Mouse (Mus musculus) liver, embryonic 14.5 days (tissue): Measurements from ENCODE around the gene Acr. TPM values are rescaled to one million over a fixed set of nuclear protein-coding genes. Genes with fewer than 3 reads are reported as not detected.

Source experiments
- ATAC-seq: fragments of 200-750 bp; cut with Nextera tagmentation; 2 replicates; pipeline ENCODE4 v1.8.0; 2017; ENCODE audit warnings: moderate number of reproducible peaks, mild to moderate bottlenecking, moderate library complexity; ENCODE audit not compliant: insufficient read depth
- DNase-seq, 3 experiments: peaks; one replicate each; pipeline ENCODE4 v3.0.0-alpha.2; 2012 to 2013; ENCODE audit warnings: low read depth in 3 of 3, low spot score in 3 of 3
- H3K27ac ChIP-seq: fragments of 300-500 bp; sonication (generic); 2 replicates; pipeline ENCODE4 v1.5.1; 2014; ENCODE audit warnings: moderate library complexity, mild to moderate bottlenecking, control low read depth, inconsistent platforms
- H3K27me3 ChIP-seq: fragments of 300-500 bp; sonication (generic); 2 replicates; pipeline ENCODE4 v1.6.1; 2014; ENCODE audit warnings: mild to moderate bottlenecking, low read length, moderate library complexity; ENCODE audit not compliant: control insufficient read depth, insufficient read depth
- H3K36me3 ChIP-seq: fragments of 300-500 bp; sonication (generic); replicated peaks from 2 replicates; pipeline ENCODE4 v1.6.1; 2014; ENCODE audit warnings: low read depth; ENCODE audit not compliant: control insufficient read depth, insufficient read depth
- H3K4me1 ChIP-seq, 2 experiments: fragments of 200-500 bp in 1 of 2; fragments of 300-500 bp in 1 of 2; sonication (generic) in 1 of 2; replicated peaks; 2 replicates each; pipeline ENCODE4 v1.6.1; 2012 to 2014; ENCODE audit warnings: antibody characterized with exemption in 1 of 2, inconsistent platforms in 1 of 2, low read length in 1 of 2; ENCODE audit not compliant: control insufficient read depth in 2 of 2, insufficient read depth in 2 of 2
- H3K4me2 ChIP-seq: fragments of 300-500 bp; sonication (generic); 2 replicates; pipeline ENCODE4 v1.6.1; 2014; ENCODE audit warnings: low read depth, mild to moderate bottlenecking, control low read depth, moderate library complexity
- H3K4me3 ChIP-seq, 2 experiments: fragments of 200-500 bp in 1 of 2; fragments of 300-500 bp in 1 of 2; sonication (generic) in 1 of 2; 2 replicates each; pipeline ENCODE4 v1.5.1; 2012 to 2014; ENCODE audit warnings: low read depth in 2 of 2, low read length in 2 of 2, mild to moderate bottlenecking in 2 of 2, control low read depth in 1 of 2, inconsistent platforms in 1 of 2, moderate library complexity in 1 of 2; ENCODE audit not compliant: insufficient read depth in 1 of 2
- H3K9ac ChIP-seq: fragments of 300-500 bp; sonication (generic); replicated peaks from 2 replicates; pipeline ENCODE4 v1.6.1; 2014; ENCODE audit warnings: mild to moderate bottlenecking, control low read depth, moderate library complexity
- H3K9me3 ChIP-seq: fragments of 300-500 bp; sonication (generic); 2 replicates; pipeline ENCODE4 v1.6.1; 2016; ENCODE audit warnings: low read length, mixed read lengths; ENCODE audit not compliant: control insufficient read depth
- CTCF ChIP-seq: IDR thresholded peaks from 2 replicates; pipeline ENCODE4 v1.5.1; 2016; ENCODE audit warnings: antibody characterized with exemption, low read depth, control low read depth
- EP300 ChIP-seq: IDR thresholded peaks from 2 replicates; pipeline ENCODE4 v1.6.1; 2016; ENCODE audit warnings: antibody characterized with exemption, low read depth
- WGBS: fragments of 180-500 bp; shearing (Covaris S2); extraction: QIAGEN DNeasy Blood & Tissue Kit; methylation state at CpG from one replicate; pipeline ENCODE4 v1.1.7; 2014; ENCODE audit not compliant: insufficient replicate concordance; 5-methylcytosine and 5-hydroxymethylcytosine counted together
- polyA plus RNA-seq, 2 experiments: library from polyadenylated mRNA; depleted of rRNA in 1 of 2; stranded (reverse) in 1 of 2; unstranded in 1 of 2; fragments of >200 nt; fragmentation: Nextera tagmentation in 1 of 2; extraction: Ambion mirVana in 1 of 2; gene quantifications; 2 replicates each; pipeline versions ENCODE4 v1.2.1 to v1.2.3; 2012 to 2014

Acr gene
- polyA plus RNA-seq (2012; rRNA removed): 0.04 and 0.05 TPM in 2 replicates
- polyA plus RNA-seq (2014; fragmentation: Nextera tagmentation; extraction: Ambion mirVana): not detected in 2 replicates

DNA sequence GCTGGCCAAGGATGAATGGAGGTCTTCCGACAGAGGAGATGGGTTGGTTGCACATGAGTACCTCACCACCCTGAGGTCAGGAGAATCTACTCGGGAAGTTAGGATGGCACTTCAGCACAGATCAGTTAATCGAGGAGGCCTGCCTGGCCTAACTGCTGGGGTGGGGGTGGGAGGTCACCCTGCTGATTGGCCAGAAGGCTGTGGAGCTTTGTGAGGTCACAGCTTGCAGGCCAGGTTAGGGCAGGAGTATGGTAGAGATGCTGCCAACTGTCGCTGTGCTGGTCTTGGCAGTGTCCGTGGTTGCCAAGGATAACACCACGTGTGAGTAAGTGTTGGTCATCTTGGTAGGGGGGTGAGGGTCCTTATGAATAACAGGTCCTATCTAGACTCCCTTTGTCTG, at the start of gene Acr:
Gene Acr (plus strand): TSS at position 213 of the 400 bp plus-strand sequence.
- Histone ChIP-seq H3K9ac (no peak within 1 kb of the TSS), H3K4me3 (no peak within 1 kb of the TSS), H3K4me1 (peaks cover 0 to 2% of the 10 kb centered on the region in 2 experiments; a peak in 1 of 4 replicates), H3K27ac (no peak within 1 kb of the TSS), H3K4me2 (no peak within 1 kb of the TSS), H3K36me3 (no peaks in the 10 kb centered on the region), H3K27me3 (no peaks in the 10 kb centered on the region), H3K9me3 (no peaks in the 10 kb centered on the region)
- 79% methylated on average over 6 of the region's 6 CpGs for WGBS
- ATAC-seq (no peak), DNase-seq (no peak)
- TF ChIP-seq CTCF: no peak
- TF ChIP-seq EP300: no peak

GRCm38 (mm10) chr15:89521951-89522350, 46.2 kb upstream of the Acr start:
- H3K27ac ChIP-seq: no peak overlapping the region
- no peak overlapping the region for H3K4me2 ChIP-seq
- DNase-seq: no peak
- H3K9ac ChIP-seq: no peak overlapping the region
- H3K9me3 ChIP-seq: no peaks in the 10 kb centered on the region
- whole genome bisulfite sequencing: 70% methylated on average over 7 of the region's 7 CpGs
- H3K4me3 ChIP-seq: no peak overlapping the region
- H3K27me3 ChIP-seq: peaks cover 4% of the 10 kb centered on the region; the same call in 1 of the 2 replicates
- H3K4me1 ChIP-seq: no peaks in the 10 kb centered on the region
- ATAC-seq: no peak
- no peaks in the 10 kb centered on the region for H3K36me3 ChIP-seq
- TF ChIP-seq CTCF (no peak), EP300 (no peak)

- Histone ChIP-seq H3K4me2 (no peak overlapping the region), H3K27me3 (peaks cover 4% of the 10 kb centered on the region; the same call in 1 of the 2 replicates), H3K27ac (no peak overlapping the region), H3K9me3 (no peaks in the 10 kb centered on the region), H3K4me1 (no peaks in the 10 kb centered on the region), H3K36me3 (no peaks in the 10 kb centered on the region), H3K9ac (no peak overlapping the region), H3K4me3 (no peak overlapping the region)
- whole genome bisulfite sequencing: 79% methylated on average over 10 of the region's 10 CpGs
- DNase-seq (no peak), ATAC-seq (no peak)
- TF ChIP-seq EP300: no peak
- no peak for TF ChIP-seq CTCF
These were observed 45.4 kb upstream of the Acr start for GRCm38 (mm10) chr15:89522566-89523282.

DNA sequence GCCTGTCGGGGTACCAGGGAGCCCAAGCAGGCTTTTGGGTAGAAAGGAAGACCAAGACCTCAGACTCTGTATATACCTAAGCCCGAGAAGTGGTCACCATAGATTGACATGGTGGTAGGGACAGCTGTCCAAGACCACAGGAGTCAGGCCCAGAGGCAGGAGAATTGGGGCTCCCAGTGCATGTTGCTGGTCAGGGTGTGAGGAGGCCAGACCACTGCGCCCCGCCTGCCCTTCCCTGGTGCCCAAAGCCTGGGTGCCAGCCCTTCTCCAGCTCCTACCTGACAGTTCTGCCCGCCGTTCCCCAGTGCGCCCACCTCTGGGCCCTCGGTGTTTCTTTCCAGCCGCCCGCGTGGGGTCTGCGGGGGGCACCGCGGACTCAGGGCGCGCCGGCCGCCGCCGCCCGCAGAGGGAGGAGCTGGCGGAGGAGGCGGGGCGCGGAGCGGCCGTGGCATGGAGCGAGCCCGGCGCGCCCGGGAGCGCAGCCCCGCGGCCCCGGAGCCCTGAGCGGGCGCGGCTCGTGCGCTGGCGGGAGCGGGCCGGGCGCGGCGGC, 44.8 kb upstream of the Acr start:
- H3K9me3 ChIP-seq: no peaks in the 10 kb centered on the region
- ATAC-seq (no peak), DNase-seq (no peak)
- peak overlapping the region in 1 of 2 experiments; percentile 26; a peak in 1 of 4 replicates for H3K4me3 ChIP-seq
- peak overlapping the region; percentile 52 for H3K4me2 ChIP-seq
- H3K27ac ChIP-seq: no peak overlapping the region
- H3K4me1 ChIP-seq: no peaks in the 10 kb centered on the region
- TF ChIP-seq EP300 (no peak), CTCF (no peak)
- peaks cover 4% of the 10 kb centered on the region; the same call in 1 of the 2 replicates for H3K27me3 ChIP-seq
- no peak overlapping the region for H3K9ac ChIP-seq
- no peaks in the 10 kb centered on the region for H3K36me3 ChIP-seq
- 58% methylated on average over 47 of the region's 47 CpGs for WGBS

- Histone ChIP-seq H3K4me2 (peak overlapping the region; percentile 52), H3K9me3 (no peaks in the 10 kb centered on the region), H3K4me3 (peak overlapping the region in 1 of 2 experiments; percentile 27; a peak in 2 of 4 replicates), H3K27ac (no peak overlapping the region), H3K4me1 (no peaks in the 10 kb centered on the region), H3K36me3 (no peaks in the 10 kb centered on the region), H3K9ac (no peak overlapping the region), H3K27me3 (peaks cover 4% of the 10 kb centered on the region; the same call in 1 of the 2 replicates)
- no peak for TF ChIP-seq CTCF
- WGBS: 72% methylated on average over 52 of the region's 52 CpGs
- ATAC-seq (no peak), DNase-seq (no peak)
These were observed 44.0 kb upstream of the Acr start for GRCm38 (mm10) chr15:89524001-89524571.
